Mouse (Mus musculus) cerebellum, adult 18-20 months (tissue): Measurements from ENCODE around the gene Ralgps1.

Source experiments
- DNase-seq, 2 experiments: peaks; one replicate each; pipeline ENCODE4 v3.0.0; 2021

The Ralgps1 gene

GRCm38 (mm10) chr2:33233856-33234255 is 137.4 kb downstream of the Ralgps1 start:
- DNase-seq, result no peak

GRCm38 (mm10) chr2:33232782-33233570 is 138.3 kb downstream of the Ralgps1 start:
- DNase-seq, result no peak

GRCm38 (mm10) chr2:33231788-33232187 is 139.5 kb downstream of the Ralgps1 start:
- no peak for DNase-seq

GRCm38 (mm10) chr2:33230701-33231100 is 140.6 kb downstream of the Ralgps1 start:
- no peak for DNase-seq

DNA sequence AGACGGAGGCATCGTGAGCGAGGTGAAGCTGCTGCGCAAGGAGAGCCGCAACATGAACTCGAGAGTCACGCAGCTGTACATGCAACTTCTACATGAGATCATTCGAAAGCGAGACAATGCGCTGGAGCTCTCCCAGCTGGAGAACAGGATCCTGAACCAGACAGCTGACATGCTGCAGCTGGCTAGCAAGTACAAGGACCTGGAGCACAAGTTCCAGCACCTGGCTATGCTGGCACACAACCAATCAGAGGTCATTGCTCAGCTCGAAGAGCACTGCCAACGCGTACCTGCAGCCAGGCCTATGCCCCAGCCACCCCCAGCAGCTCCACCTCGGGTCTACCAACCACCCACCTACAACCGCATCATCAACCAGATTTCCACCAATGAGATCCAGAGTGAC is 142.7 kb downstream of the Ralgps1 start:
- no peak for DNase-seq

DNA sequence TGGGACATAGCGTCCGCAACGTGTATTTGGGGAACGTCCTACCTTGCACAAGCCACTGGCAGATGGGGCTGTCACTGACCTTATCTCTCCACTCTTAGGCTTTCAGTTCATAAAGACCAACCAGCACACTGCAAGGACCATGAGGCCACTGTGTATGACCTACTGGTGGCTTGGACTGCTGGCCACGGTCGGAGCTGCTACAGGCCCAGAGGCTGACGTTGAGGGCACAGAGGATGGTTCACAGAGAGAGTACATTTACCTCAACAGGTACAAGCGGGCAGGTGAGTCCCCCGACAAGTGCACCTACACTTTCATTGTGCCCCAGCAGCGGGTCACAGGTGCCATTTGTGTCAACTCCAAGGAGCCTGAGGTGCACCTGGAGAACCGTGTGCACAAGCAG is 143.2 kb downstream of the Ralgps1 start:
- no peak for DNase-seq

DNA sequence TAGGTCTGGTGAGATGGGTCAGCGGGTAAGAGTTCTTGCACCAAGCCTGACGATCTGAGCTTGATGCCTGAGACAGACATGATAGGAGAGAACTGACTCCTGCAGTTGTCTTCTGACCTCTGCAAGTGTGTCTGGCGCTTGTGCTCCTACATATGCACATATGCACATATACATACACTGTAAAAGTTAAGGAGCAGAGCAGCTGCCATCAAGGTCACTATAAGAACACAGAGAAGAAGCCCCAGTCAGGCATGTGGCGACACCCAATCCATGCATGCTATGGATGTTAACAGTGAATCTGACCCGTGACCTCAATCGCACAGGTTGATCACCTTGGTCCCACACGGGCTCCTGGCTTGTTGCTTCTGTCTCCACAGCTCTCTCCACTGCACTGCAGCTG is 145.4 kb downstream of the Ralgps1 start:
- DNase-seq, result no peak

- DNase-seq, result no peak
These were observed 147.5 kb downstream of the Ralgps1 start for GRCm38 (mm10) chr2:33223656-33224358.

- no peak for DNase-seq
These were observed 148.8 kb downstream of the Ralgps1 start for GRCm38 (mm10) chr2:33222480-33222879.

- DNase-seq, result no peak
These were observed 149.9 kb downstream of the Ralgps1 start for GRCm38 (mm10) chr2:33221339-33221900.

GRCm38 (mm10) chr2:33220674-33221338 is 150.5 kb downstream of the Ralgps1 start:
- no peak for DNase-seq

- peak in 1 of 2 experiments; percentile 37 for DNase-seq
These were observed 151.0 kb downstream of the Ralgps1 start for GRCm38 (mm10) chr2:33220246-33220645.

DNA sequence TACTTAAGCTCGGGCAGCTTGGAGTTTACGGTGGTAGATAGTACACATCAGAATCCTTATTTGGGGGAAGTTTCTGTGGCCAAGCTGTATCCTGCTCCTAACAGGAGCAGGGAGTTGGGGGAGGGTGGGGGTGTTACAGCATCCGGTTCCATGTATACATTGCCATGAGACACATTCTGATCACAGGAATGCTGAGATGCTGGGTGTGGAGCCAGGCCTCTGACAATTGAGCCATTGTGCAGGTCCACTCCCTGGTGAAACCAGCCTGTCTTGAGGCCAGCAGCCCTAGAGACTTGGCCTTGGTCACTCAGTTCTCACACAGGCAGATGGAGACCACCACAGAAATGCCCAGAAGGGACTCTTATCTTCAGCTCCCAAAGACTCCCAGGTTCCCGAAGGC is 151.6 kb downstream of the Ralgps1 start:
- DNase-seq, result no peak

DNA sequence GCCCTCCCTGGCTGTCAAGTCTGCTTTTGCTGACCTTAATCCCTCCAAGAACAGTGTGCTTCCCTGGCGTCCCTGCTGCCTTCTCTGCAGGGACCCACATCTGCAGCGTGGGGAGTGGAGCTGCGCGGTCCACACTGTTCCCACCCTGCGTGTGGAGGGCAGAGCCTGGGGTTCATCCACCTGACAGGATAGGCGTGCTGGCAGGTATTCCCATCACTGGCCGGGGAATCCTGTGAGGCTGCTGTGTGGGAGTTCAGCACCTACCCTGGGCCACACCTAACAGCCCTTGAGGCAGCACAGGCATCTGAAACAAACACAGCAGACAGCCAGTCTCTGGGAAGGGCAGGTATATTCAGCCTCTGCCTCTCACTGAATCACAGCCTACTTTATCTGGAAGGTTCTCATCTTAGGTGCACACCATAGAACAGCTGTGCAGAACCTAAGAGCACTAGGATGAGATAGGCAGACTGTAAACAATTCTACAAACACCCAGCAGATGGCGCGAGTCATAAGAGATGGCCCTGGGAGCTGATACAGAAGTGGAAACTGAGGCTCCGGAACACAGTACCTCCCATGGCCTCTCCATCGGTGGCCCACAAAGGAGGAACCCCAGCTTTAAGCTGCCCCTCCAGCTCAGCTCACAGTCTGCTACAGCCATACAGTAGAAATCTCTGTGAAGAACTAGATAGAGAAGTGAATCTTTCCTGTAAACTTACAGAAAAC is 152.2 kb downstream of the Ralgps1 start:
- peak; percentile 45 to 50 for DNase-seq

DNA sequence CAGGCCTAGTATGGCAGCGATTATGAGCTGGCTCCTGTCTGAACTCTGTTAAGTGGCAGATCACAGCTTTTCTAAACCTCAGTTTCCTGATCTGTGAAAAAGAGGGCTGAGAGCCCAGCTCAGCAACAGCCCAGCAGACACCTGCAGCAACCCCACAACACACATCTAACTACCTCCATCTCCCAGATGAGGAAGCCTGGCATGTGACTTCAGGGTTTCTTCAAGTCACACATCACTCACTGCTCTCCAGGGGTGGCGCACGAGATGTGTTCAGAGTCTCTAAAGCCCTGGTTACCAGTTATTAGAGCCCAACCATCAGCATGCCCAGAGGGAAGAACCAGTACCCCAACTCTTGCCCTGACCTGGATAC is 153.9 kb downstream of the Ralgps1 start:
- DNase-seq, result no peak

DNA sequence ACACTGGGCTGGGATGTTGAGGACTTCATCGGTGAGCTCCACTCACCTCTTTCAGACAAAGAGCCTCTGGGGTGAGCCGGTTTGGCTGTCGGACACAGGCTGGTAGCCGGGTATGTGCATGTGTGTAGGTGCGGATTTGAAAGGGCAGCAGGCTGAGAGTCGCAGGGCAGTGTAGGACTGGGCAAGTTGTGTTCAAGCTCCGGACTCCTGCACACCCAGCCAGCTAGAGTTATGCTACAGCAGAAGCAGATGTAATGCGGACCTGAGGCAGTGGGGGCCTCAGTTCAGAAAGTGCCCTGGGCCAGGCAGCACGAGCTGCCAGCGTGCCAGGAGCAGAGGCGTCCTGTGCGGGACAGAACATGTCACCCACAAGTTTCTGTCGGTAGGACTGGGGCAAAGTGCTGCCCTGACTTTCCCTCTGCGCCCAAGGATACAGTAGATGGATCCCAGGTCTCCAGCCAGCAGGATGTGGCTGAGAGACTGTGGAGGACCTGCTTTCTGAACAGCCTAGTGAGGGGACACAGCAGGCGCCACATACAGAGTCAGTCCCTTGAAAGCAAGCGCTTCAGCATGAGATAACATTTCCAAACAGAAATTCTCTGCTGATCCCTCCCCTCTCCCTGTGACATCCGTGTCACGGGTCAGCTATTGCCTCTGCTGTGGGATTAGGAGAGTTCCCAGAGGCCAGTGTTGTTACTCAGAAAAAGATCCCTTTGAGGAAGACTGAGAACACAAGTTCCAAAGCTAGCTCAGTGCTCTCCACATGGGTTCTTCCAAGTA is 154.5 kb downstream of the Ralgps1 start:
- no peak for DNase-seq

DNA sequence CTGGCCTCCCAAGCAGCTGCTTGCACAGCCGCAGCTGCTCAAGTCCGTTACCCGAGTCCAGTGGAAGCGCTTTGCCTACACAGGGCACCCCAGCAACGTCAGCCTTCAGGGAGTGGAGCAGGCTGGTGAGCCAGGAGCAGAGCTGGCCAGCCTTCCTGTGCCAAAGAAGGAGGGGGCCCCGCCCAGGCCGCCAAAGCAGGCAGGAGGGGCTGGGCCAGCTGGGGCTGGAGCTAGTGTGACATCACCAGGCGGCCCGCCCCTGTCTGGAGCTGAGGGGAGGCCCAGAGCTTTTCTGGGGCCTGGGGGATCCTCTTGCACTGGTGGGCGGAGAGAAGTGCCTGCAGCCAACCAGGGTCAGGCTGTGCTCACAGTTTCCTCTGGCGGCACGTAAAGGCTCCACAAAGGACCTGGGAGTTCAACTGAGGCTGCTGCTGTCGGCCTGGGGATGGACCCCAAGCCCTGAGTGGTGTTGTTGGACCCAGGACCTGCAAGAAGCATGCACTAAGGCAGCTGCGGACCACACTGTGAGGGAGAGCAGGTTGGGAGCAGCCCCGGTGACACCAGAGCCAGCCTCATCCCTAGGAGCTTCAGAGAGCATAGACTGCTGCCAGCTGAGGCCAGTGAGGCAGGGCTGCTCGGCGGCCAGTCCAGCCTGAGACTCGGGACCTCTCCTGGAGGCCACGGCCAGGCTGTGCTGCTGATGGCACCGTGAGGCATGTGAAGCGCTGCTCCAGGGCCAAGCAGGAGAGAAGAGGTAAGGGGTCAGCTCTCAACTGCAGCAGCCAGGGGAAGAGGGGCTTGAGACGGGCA is 155.4 kb downstream of the Ralgps1 start, which contains the start of gene Angptl2:
TSS of gene Angptl2 (plus strand) at position 370 of the 810 bp plus-strand sequence.
- DNase-seq, result peak; percentile 80 to 86

- no peak for DNase-seq
These were observed 156.0 kb downstream of the Ralgps1 start for GRCm38 (mm10) chr2:33215177-33215699.

GRCm38 (mm10) chr2:33211263-33211662 is 160.0 kb downstream of the Ralgps1 start:
- peak; percentile 61 to 68 for DNase-seq

GRCm38 (mm10) chr2:33210841-33211240 is 160.4 kb downstream of the Ralgps1 start:
- peak; percentile 32 to 35 for DNase-seq

GRCm38 (mm10) chr2:33208134-33208533 is 163.2 kb downstream of the Ralgps1 start:
- DNase-seq, result no peak
